Mouse (Mus musculus) Patski (cell line): ENCODE measurements at regions not wholly inside any gene's neighbourhood (a gene's known extent, or its start where the extent isn't known, plus 50 kb on each side); places are given as distances from the start of the nearest gene placed in this dataset.

Experiments used
- ATAC-seq: fragments of 100-300 bp; one replicate; pipeline ENCODE4 v1.8.0; 2021
- CTCF ChIA-PET: fragments of 350-600 bp; sonication (Branson Sonifier 250); formaldehyde crosslinking; loops from one replicate; lab custom pipeline; 2022; ENCODE audit warnings: inconsistent platforms; lab: Charles Lee
- POLR2A ChIA-PET: fragments of 350-600 bp; sonication (Branson Sonifier 250); formaldehyde crosslinking; loops from one replicate; lab custom pipeline; 2022; ENCODE audit warnings: antibody characterized with exemption, inconsistent platforms; lab: Charles Lee
- DNase-seq: peaks from one replicate; pipeline ENCODE4 v3.0.0-alpha.2; 2011; ENCODE audit warnings: low read depth, low spot score
- H3K27me3 ChIP-seq: fragments of 371-371 bp; one replicate; pipeline ENCODE4 v1.5.1; 2021
- CTCF ChIP-seq: fragments of 100-300 bp; IDR thresholded peaks from one replicate; pipeline ENCODE4 v1.5.1; 2021
- in situ Hi-C: fragments of 300-500 bp; cut with MboI; formaldehyde crosslinking; loops from 3 replicates; pipeline ENCODE4 v1.11.1; 2018; ENCODE audit warnings: low pct_unique_long_range_greater_than_20kb, mixed read lengths

DNA sequence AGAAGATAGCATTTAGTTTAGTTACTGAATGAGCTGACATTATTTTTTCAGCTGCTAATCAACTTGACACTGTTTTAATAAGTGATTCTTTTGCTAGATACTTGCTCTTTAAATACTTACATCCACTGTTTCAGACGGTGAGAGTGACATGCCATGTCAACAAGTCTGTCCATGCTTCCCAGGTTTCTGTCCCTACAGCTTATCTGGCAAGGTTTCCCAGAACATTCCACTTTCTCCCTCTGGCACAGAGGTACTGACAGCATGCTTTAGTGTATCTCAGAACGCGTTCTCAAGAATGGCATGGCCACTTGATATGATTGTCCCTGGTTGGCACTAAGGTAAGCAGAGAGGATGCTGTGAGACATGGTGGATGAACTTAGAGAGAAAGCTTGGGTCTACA lies 154.1 kb downstream of the Htr1b start:
- in situ Hi-C loops, result no loop called here
- no peak for ATAC-seq
- ChIA-PET CTCF (interaction anchor here (0.8 kb wide), 1 partner anchor 17 kb away, joined by 3 read pairs; no protein-coding TSS in a partner anchor), POLR2A (no interaction called here)
- DNase-seq, result no peak
- TF ChIP-seq CTCF, result no peak
- H3K27me3 ChIP-seq, result no peaks in the 10 kb centered on the region
